Mouse (Mus musculus) liver, adult 2 months (tissue): ENCODE measurements around the gene Msrb3. TPM values are rescaled to one million over a fixed set of nuclear protein-coding genes. Genes with fewer than 3 reads are reported as not detected.

Source experiments
- DNase-seq: peaks from one replicate; pipeline ENCODE4 v3.0.0-alpha.2; 2011; ENCODE audit warnings: low read depth, low spot score; ENCODE audit errors: extremely low read depth
- H3K27ac ChIP-seq: fragments of 200-500 bp; replicated peaks from 2 replicates; pipeline ENCODE4 v1.5.1; 2012; ENCODE audit warnings: low read depth, mild to moderate bottlenecking, control low read depth, inconsistent platforms, low read length; ENCODE audit not compliant: insufficient read depth
- H3K27me3 ChIP-seq: fragments of 200-500 bp; 2 replicates; pipeline ENCODE4 v1.6.1; 2012; ENCODE audit warnings: mild to moderate bottlenecking, moderate library complexity, low read length, inconsistent platforms; ENCODE audit not compliant: control insufficient read depth, insufficient read depth
- H3K36me3 ChIP-seq: fragments of 200-500 bp; 2 replicates; pipeline ENCODE4 v1.6.1; 2012; ENCODE audit warnings: low read length, inconsistent platforms; ENCODE audit not compliant: control insufficient read depth, insufficient read depth
- H3K4me1 ChIP-seq: fragments of 200-500 bp; 2 replicates; pipeline ENCODE4 v1.6.1; 2011; ENCODE audit warnings: low read length; ENCODE audit not compliant: control insufficient read depth, insufficient read depth
- H3K4me3 ChIP-seq: fragments of 200-500 bp; 2 replicates; pipeline ENCODE4 v1.5.1; 2011; ENCODE audit warnings: low read depth, mild to moderate bottlenecking, control low read depth, low read length, moderate library complexity; ENCODE audit not compliant: insufficient read depth
- H3K79me2 ChIP-seq: fragments of 200-500 bp; 2 replicates; pipeline ENCODE4 v1.6.1; 2012; ENCODE audit warnings: inconsistent platforms, mild to moderate bottlenecking, low read length, moderate library complexity; ENCODE audit not compliant: control insufficient read depth, insufficient read depth
- H3K9ac ChIP-seq: fragments of 200-500 bp; 2 replicates; pipeline ENCODE4 v1.6.1; 2012; ENCODE audit warnings: low read depth, mild to moderate bottlenecking, control low read depth, inconsistent platforms, low read length
- CTCF ChIP-seq: fragments of 200-500 bp; IDR thresholded peaks from 2 replicates; pipeline ENCODE4 v1.5.1; 2011; ENCODE audit warnings: low read depth, low read length, control low read depth
- POLR2A ChIP-seq: fragments of 200-500 bp; IDR thresholded peaks from 2 replicates; pipeline ENCODE4 v1.6.1; 2011; ENCODE audit warnings: low read length, control low read depth; ENCODE audit not compliant: insufficient read depth; ENCODE audit errors: extremely low read depth
- WGBS: fragments of 180-500 bp; shearing (Covaris S2); methylation state at CpG from one replicate; pipeline ENCODE4 v1.1.7; 2018; 5-methylcytosine and 5-hydroxymethylcytosine counted together
- polyA plus RNA-seq: library from polyadenylated mRNA; depleted of rRNA; stranded (reverse); fragments of >200 nt; gene quantifications from 2 replicates; pipeline ENCODE4 v1.2.3, GENCODE M21; 2012
- total RNA-seq: library from RNA; depleted of rRNA; stranded (reverse); fragments of >200 nt; gene quantifications from 2 replicates; pipeline ENCODE4 v1.2.3, GENCODE M21; 2014

The Msrb3 gene
- total and polyA plus RNA-seq, 2 experiments = 4.1 to 9.5 TPM

GRCm38 (mm10) chr10:120854329-120854728 lies 44.6 kb downstream of the Msrb3 start:
- WGBS = 95% methylated on average over 10 of the region's 10 CpGs
- Histone ChIP-seq H3K79me2 (no peaks in the 10 kb centered on the region), H3K36me3 (no peaks in the 10 kb centered on the region), H3K27ac (no peak overlapping the region), H3K9ac (no peak overlapping the region), H3K27me3 (no peaks in the 10 kb centered on the region), H3K4me3 (no peak overlapping the region), H3K4me1 (peaks cover 3% of the 10 kb centered on the region; the same call in 1 of the 2 replicates)
- no peak for DNase-seq
- TF ChIP-seq POLR2A (no peak), CTCF (no peak)

GRCm38 (mm10) chr10:120853816-120854215 lies 45.1 kb downstream of the Msrb3 start:
- Histone ChIP-seq H3K4me3 (no peak overlapping the region), H3K4me1 (peaks cover 3% of the 10 kb centered on the region; the same call in 1 of the 2 replicates), H3K79me2 (no peaks in the 10 kb centered on the region), H3K36me3 (no peaks in the 10 kb centered on the region), H3K9ac (no peak overlapping the region), H3K27ac (no peak overlapping the region), H3K27me3 (no peaks in the 10 kb centered on the region)
- TF ChIP-seq CTCF (no peak), POLR2A (no peak)
- WGBS = 94% methylated on average over 9 of the region's 9 CpGs
- no peak for DNase-seq

GRCm38 (mm10) chr10:120851196-120851781 lies 47.6 kb downstream of the Msrb3 start:
- DNase-seq = peak; percentile 5
- no peak overlapping the region for H3K27ac ChIP-seq
- H3K4me3 ChIP-seq = no peak overlapping the region
- H3K27me3 ChIP-seq = no peaks in the 10 kb centered on the region
- no peaks in the 10 kb centered on the region for H3K4me1 ChIP-seq
- 80% methylated on average over 9 of the region's 9 CpGs for WGBS
- no peaks in the 10 kb centered on the region for H3K36me3 ChIP-seq
- H3K9ac ChIP-seq = no peak overlapping the region
- H3K79me2 ChIP-seq = no peaks in the 10 kb centered on the region
- TF ChIP-seq POLR2A = no peak
- no peak for TF ChIP-seq CTCF

- Histone ChIP-seq H3K4me3 (no peak overlapping the region), H3K27me3 (no peaks in the 10 kb centered on the region), H3K9ac (no peak overlapping the region), H3K27ac (no peak overlapping the region), H3K79me2 (no peaks in the 10 kb centered on the region), H3K4me1 (no peaks in the 10 kb centered on the region), H3K36me3 (no peaks in the 10 kb centered on the region)
- DNase-seq = no peak
- WGBS = 85% methylated on average over 24 of the region's 24 CpGs
- TF ChIP-seq POLR2A = no peak
These were observed 48.3 kb downstream of the Msrb3 start for GRCm38 (mm10) chr10:120850391-120851195.

- Histone ChIP-seq H3K9ac (no peak overlapping the region), H3K4me3 (no peak overlapping the region), H3K27ac (no peak overlapping the region), H3K79me2 (no peaks in the 10 kb centered on the region), H3K27me3 (no peaks in the 10 kb centered on the region), H3K36me3 (peaks cover under 1% of the 10 kb centered on the region; the same call in 1 of the 2 replicates), H3K4me1 (no peaks in the 10 kb centered on the region)
- WGBS = 76% methylated on average over 7 of the region's 7 CpGs
- TF ChIP-seq POLR2A (no peak), CTCF (no peak)
- no peak for DNase-seq
These were observed 50.2 kb downstream of the Msrb3 start for GRCm38 (mm10) chr10:120848677-120849076.

GRCm38 (mm10) chr10:120847785-120848184 lies 51.1 kb downstream of the Msrb3 start:
- Histone ChIP-seq H3K27me3 (no peaks in the 10 kb centered on the region), H3K36me3 (peaks cover 6% of the 10 kb centered on the region; the same call in 1 of the 2 replicates), H3K79me2 (no peaks in the 10 kb centered on the region), H3K4me1 (no peaks in the 10 kb centered on the region), H3K9ac (no peak overlapping the region), H3K27ac (no peak overlapping the region), H3K4me3 (no peak overlapping the region)
- 80% methylated on average over 4 of the region's 4 CpGs for WGBS
- DNase-seq = no peak
- no peak for TF ChIP-seq POLR2A
- TF ChIP-seq CTCF = no peak
